Mouse (Mus musculus) subcutaneous adipose tissue, adult 2 months (tissue): ENCODE data around the gene Morn4. TPM values are rescaled to one million over a fixed set of nuclear protein-coding genes. Genes with fewer than 3 reads are reported as not detected.

Experiments
- polyA plus RNA-seq: library from polyadenylated mRNA; depleted of rRNA; stranded (reverse); fragments of >200 nt; gene quantifications from 2 replicates; pipeline ENCODE4 v1.2.3, GENCODE M21; 2012; ENCODE audit warnings: low replicate concordance; rRNA removed

Gene Morn4
- polyA plus RNA-seq = 1.9 and 12.7 TPM in 2 replicates

DNA sequence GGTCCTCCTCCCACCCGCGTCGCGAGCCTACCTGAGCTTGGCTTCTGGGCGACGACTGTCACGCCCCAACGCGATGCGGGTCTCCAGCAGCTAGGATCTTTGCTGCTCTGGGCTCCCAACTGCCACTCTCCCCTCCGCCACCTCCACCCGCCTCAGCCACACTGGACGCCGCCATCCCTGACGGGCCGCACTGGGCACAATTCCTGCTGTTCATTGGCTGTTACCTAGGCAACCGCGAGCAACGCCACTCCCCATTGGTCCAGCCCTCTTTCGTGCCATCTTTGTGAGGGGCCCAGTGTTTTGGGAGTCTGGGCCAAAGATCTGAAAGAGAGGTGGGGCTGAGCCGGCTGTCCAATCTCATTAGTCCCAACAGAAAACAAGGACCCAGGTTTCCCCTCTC lies at the start of gene Morn4:
Morn4 (minus strand) TSS at position 192 of the 400 bp plus-strand sequence.

DNA sequence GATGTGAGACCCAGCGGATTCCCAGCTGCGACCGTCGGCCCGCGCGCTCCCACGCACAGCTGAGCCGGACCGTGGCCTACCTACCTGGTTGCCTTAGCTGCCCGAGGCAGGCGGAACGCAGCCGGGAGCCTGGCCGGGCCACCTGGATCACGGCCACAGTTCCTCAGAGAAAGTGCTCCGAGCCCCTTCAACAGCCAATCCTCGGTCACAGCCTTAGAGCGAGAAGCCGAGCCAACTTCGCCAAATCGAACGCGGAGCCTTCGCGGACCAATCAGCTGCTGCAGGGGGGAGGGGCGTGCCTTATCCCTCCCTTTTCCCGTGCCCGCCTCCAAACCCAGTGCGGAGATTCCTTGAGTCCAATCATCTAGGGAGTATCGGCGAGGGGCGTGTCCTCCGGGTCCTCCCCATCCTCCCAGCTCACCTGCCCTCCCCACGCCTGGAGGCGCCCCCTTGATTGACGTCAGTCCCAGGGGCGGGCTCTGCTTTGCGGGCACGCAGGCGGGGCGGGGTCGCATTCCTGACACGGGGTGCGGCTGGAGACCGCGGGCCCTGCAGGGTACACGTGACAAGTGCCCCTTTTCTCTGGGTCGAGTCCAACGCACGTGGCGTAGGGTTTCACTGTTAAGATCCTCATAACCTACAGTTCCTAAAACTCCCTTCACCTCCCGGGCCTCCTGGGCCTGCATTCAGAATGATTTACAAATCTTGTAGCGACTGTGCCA lies 42.8 kb upstream of the Morn4 start, which contains the start of gene Avpi1:
Avpi1 (minus strand) TSS at position 273 of the 722 bp plus-strand sequence.

DNA sequence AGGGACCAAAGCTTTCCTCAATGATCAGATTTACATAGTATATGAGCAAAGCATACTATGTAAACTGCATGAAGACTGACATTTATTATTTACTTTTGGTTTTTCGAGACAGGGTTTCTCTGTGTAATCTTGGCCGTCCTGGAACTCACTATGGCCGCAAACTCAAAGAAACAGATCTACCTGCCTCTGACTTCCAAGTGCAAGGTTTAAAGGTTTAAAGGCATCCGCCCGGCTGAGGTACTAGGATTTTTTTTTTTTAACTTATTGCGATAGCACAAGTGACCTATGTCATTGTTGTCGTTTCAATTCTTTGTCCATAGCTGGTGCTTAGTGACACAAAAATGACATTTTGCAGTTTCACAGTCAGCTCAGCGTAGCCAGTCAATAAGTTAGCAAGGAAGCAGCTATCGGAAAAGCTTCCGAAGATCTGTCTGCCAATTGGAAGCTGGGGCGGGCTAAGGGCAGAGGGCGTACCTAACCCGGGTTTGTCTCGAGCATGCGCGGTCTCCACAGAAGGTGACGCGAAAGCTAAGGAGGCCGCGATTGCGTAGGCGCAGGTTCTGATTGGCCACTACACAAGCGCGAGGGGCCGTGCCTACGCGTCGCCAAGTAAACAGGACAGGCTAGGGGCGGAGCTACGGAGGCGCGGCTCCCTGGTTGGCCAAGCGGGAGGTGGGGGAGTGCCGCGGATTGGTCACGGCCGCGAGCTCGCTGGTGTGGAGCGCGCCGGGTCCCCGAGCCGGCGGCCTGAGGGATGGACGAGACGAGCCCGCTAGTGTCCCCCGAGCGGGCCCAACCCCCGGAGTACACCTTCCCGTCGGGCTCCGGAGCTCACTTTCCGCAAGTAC lies 3.8 kb upstream of the Morn4 start, which contains the start of gene Pi4k2a:
Pi4k2a (plus strand) TSS at position 723 of the 848 bp plus-strand sequence.

DNA sequence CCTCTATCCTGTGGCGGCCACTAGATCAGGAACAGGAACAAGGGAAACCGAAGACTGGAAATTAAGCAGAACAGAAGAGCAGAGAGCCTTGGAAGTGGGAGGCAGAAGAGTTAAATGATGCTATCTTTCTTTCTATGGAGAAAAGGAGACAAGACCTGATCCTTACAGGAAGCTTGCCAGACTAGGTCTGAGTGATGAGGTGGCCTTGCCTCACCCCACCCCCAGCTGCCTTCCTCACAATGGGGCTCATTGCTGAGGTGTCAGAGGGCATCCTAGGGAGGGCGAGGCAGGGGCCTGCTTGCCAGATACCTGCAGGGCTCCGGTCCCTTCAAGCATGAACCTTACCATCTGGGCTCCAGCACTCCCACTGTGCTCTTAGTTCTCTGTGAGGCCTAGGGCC lies 34.2 kb downstream of the Morn4 start, which contains the start of gene 4933411K16Rik:
4933411K16Rik (plus strand) TSS at position 301 of the 400 bp plus-strand sequence.

DNA sequence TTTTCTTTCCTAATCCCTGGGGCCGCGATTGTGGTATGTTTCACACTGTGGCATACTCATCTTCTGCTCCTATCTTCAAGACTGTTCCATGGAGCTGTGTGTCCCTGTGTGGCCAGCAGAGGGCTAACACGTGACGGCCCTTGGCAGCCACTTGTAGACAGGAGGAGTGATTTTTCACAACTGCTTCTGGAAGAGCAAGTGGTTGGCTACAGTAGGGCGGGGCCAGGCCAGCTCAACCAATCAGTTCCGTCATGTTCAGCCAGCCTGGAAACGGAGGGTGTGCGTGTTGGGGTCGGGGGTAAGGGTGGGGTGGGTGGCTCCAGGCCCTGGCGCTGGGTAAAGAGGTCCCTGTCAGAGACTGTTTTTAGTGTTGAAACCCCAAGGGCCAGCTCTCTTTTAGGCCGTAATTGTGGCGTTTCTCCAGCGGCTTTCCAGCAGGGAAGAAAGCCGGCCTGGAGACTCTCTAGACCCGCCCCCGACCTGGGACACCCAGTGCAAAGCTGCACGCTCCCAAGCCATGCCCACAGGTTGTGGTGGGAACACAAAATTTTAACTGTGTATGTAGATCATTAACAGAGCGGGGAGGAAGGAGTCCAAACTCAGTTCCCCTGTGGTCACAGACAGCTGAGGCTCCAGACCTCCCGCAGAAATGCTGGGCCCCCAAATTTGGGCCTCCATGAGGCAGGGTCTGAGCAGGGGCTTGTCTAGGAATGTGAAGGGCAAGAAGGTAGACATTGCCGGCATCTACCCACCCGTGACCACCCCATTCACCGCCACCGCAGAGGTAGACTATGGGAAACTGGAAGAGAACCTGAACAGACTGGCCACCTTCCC lies 40.7 kb downstream of the Morn4 start, which contains the start of gene Hoga1:
Hoga1 (plus strand) TSS at position 342 of the 834 bp plus-strand sequence.

DNA sequence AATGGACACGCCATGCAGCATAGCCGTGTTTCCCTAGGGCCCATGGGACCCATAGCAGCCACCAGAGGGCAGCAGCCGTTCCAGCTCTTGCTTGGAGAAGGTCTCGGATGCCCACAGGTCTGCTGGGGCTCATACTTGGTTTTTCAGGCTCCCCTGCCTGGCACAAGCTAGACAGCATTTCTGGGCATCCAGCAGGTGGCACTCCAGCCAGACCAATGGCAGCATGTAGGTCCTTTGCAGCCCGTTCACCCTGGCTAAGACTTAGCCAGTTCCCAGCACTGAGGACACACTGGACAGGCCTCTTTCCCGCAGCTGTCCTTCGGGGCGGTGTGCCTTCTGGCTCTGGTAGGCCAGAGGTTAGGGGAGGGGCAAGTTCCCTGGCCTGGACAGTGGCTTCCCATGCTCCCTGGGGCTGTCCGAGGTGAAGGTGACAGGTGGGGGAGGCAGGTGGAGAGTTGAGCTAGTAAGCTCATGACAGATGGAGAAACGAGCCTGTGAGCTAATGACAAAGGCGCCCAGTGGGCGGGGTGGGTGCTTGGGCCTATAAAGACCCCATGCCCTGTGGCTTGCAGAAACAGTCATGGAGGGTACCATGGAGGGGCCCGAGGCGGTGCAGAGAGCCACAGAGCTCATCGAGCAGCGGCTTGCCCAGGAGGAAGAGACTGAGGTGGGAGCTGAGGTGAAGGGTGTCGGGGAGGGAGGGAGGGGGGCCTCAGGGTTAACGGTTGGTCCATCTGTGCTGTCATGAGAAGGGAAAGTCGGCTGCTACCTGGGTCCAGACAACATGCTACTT lies 50.5 kb downstream of the Morn4 start, which contains the start of gene Ankrd2:
Ankrd2 (plus strand) TSS at position 545 of the 793 bp plus-strand sequence.

Other genes with a start within 250 kb of the Morn4 start
- gene Frat2, start 238.2 kb downstream of the Morn4 start, polyA plus RNA-seq = 1.8 and 3.6 TPM in 2 replicates
- 7.1 and 13.5 TPM in 2 replicates for gene Rrp12, start 190.2 kb downstream of the Morn4 start, polyA plus RNA-seq
- 346 and 357 TPM in 2 replicates for gene Pgam1, start 174.4 kb downstream of the Morn4 start, polyA plus RNA-seq
- gene Exosc1, start 152.9 kb downstream of the Morn4 start, polyA plus RNA-seq = 15.7 and 24.5 TPM in 2 replicates
- gene Zdhhc16, start 152.9 kb downstream of the Morn4 start, polyA plus RNA-seq = 59.7 and 116 TPM in 2 replicates
- 55.1 and 85.4 TPM in 2 replicates for gene Mms19, start 105.2 kb downstream of the Morn4 start, polyA plus RNA-seq
- 40.4 and 49.3 TPM in 2 replicates for gene Ubtd1, start 104.6 kb downstream of the Morn4 start, polyA plus RNA-seq
- gene Ankrd2, start 50.4 kb downstream of the Morn4 start, polyA plus RNA-seq = not detected in 2 replicates
- 6.7 and 9.9 TPM in 2 replicates for gene Hoga1, start 40.7 kb downstream of the Morn4 start, polyA plus RNA-seq
- gene 4933411K16Rik, start 34.1 kb downstream of the Morn4 start, polyA plus RNA-seq = 1.1 and 1.4 TPM in 2 replicates
- 45.4 and 48.7 TPM in 2 replicates for gene Pi4k2a, start 4.1 kb upstream of the Morn4 start, polyA plus RNA-seq
- 16.3 and 16.5 TPM in 2 replicates for gene Avpi1, start 42.7 kb upstream of the Morn4 start, polyA plus RNA-seq
- 75.2 and 116 TPM in 2 replicates for gene Marveld1, start 61.0 kb upstream of the Morn4 start, polyA plus RNA-seq
- 50.4 and 53.7 TPM in 2 replicates for gene Zfyve27, start 77.6 kb upstream of the Morn4 start, polyA plus RNA-seq
- 2.5 and 102 TPM in 2 replicates for gene Sfrp5, start 115.9 kb upstream of the Morn4 start, polyA plus RNA-seq
- gene Golga7b, start 161.2 kb upstream of the Morn4 start, polyA plus RNA-seq = 1.1 and 3.7 TPM in 2 replicates